Mouse (Mus musculus): ENCODE measurements at regions not wholly inside any gene's neighbourhood (a gene's known extent, or its start where the extent isn't known, plus 50 kb on each side); places are given as distances from the start of the nearest gene placed in this dataset.
A peak's percentile ranks its signal among the peaks of the same experiment; 100 is the strongest.

- no peaks in the 10 kb centered on the region for H3K9me3 ChIP-seq
- H3K36me3 ChIP-seq (replicated peaks) = no peaks in the 10 kb centered on the region
- peaks cover 17% of the 10 kb centered on the region for H3K27me3 ChIP-seq (replicated peaks; ENCODE audit: low read depth, poor library complexity, severe bottlenecking)
- peak overlapping the region; percentile 61 for H3K27ac ChIP-seq (replicated peaks)
- H3K4me3 ChIP-seq = no peak overlapping the region
- DNase-seq (ENCODE audit: low spot score) = no peak
- 28% methylated on average over 7 of the region's 7 CpGs for WGBS
- peaks cover 48% of the 10 kb centered on the region for H3K4me1 ChIP-seq
Measured at GRCm38 (mm10) chr9:61597287-61597686, 225.1 kb downstream of the Tle3 start.

GRCm38 (mm10) chr9:61596410-61597108 lies 224.4 kb downstream of the Tle3 start:
- 43% methylated on average over 17 of the region's 17 CpGs for WGBS
- Histone ChIP-seq H3K4me1 (peaks cover 41% of the 10 kb centered on the region), H3K36me3 (replicated peaks) (no peaks in the 10 kb centered on the region), H3K27ac (replicated peaks) (peak overlapping the region; percentile 61), H3K9me3 (no peaks in the 10 kb centered on the region), H3K27me3 (replicated peaks; ENCODE audit: low read depth, poor library complexity, severe bottlenecking) (peaks cover 17% of the 10 kb centered on the region), H3K4me3 (no peak overlapping the region)
- no peak for DNase-seq (ENCODE audit: low spot score)

- no peak for DNase-seq (ENCODE audit: low spot score)
- H3K4me1 ChIP-seq = peaks cover 38% of the 10 kb centered on the region
- H3K9me3 ChIP-seq = no peaks in the 10 kb centered on the region
- H3K36me3 ChIP-seq (replicated peaks) = no peaks in the 10 kb centered on the region
- H3K4me3 ChIP-seq = no peak overlapping the region
- 74% methylated on average over 9 of the region's 9 CpGs for WGBS
- no peak overlapping the region; the same call in 1 of the 2 replicates for H3K27ac ChIP-seq (replicated peaks)
- H3K27me3 ChIP-seq (replicated peaks; ENCODE audit: low read depth, poor library complexity, severe bottlenecking) = peaks cover 17% of the 10 kb centered on the region
Measured at GRCm38 (mm10) chr9:61595170-61595967, 223.2 kb downstream of the Tle3 start.

- H3K9me3 ChIP-seq = no peaks in the 10 kb centered on the region
- H3K4me1 ChIP-seq = peaks cover 35% of the 10 kb centered on the region
- WGBS = 82% methylated on average over 6 of the region's 6 CpGs
- no peak overlapping the region for H3K4me3 ChIP-seq
- H3K36me3 ChIP-seq (replicated peaks) = no peaks in the 10 kb centered on the region
- H3K27me3 ChIP-seq (replicated peaks; ENCODE audit: low read depth, poor library complexity, severe bottlenecking) = peaks cover 17% of the 10 kb centered on the region
- no peak overlapping the region for H3K27ac ChIP-seq (replicated peaks)
- DNase-seq (ENCODE audit: low spot score) = no peak
Measured at GRCm38 (mm10) chr9:61593991-61594390, 221.8 kb downstream of the Tle3 start.

GRCm38 (mm10) chr9:61589727-61590299 lies 217.6 kb downstream of the Tle3 start:
- peaks cover 6% of the 10 kb centered on the region for H3K27me3 ChIP-seq (replicated peaks; ENCODE audit: low read depth, poor library complexity, severe bottlenecking)
- H3K9me3 ChIP-seq = no peaks in the 10 kb centered on the region
- H3K4me3 ChIP-seq = no peak overlapping the region
- DNase-seq (ENCODE audit: low spot score) = no peak
- peaks cover 6% of the 10 kb centered on the region for H3K4me1 ChIP-seq
- WGBS = 87% methylated on average over 10 of the region's 10 CpGs
- H3K27ac ChIP-seq (replicated peaks) = no peak overlapping the region
- H3K36me3 ChIP-seq (replicated peaks) = no peaks in the 10 kb centered on the region

GRCm38 (mm10) chr9:61583281-61584072 lies 211.3 kb downstream of the Tle3 start:
- DNase-seq (ENCODE audit: low spot score) = no peak

GRCm38 (mm10) chr9:61581046-61581445 lies 208.9 kb downstream of the Tle3 start:
- H3K4me1 ChIP-seq = peaks cover 30% of the 10 kb centered on the region
- no peak overlapping the region for H3K27ac ChIP-seq (replicated peaks)
- WGBS = 84% methylated on average over 6 of the region's 6 CpGs
- H3K4me3 ChIP-seq = no peak overlapping the region
- H3K36me3 ChIP-seq (replicated peaks) = no peaks in the 10 kb centered on the region
- H3K27me3 ChIP-seq (replicated peaks; ENCODE audit: low read depth, poor library complexity, severe bottlenecking) = no peaks in the 10 kb centered on the region; the same call in 1 of the 2 replicates
- DNase-seq (ENCODE audit: low spot score) = no peak
- H3K9me3 ChIP-seq = no peaks in the 10 kb centered on the region

More at GRCm38 (mm10) chr9:61583281-61584072, 211.3 kb downstream of the Tle3 start:
- Histone ChIP-seq H3K9me3 (no peaks in the 10 kb centered on the region), H3K4me1 (peaks cover 18% of the 10 kb centered on the region), H3K4me3 (no peak overlapping the region), H3K27me3 (replicated peaks; ENCODE audit: low read depth, poor library complexity, severe bottlenecking) (no peaks in the 10 kb centered on the region; the same call in 1 of the 2 replicates), H3K36me3 (replicated peaks) (no peaks in the 10 kb centered on the region), H3K27ac (replicated peaks) (0 out of 2 replicates have a peak overlapping the region, but pooled peaks have one; percentile 3)
- 87% methylated on average over 21 of the region's 21 CpGs for WGBS

GRCm38 (mm10) chr9:61578255-61578654 lies 206.1 kb downstream of the Tle3 start:
- WGBS = 70% methylated on average over 5 of the region's 5 CpGs
- H3K4me1 ChIP-seq = peaks cover 38% of the 10 kb centered on the region
- no peaks in the 10 kb centered on the region for H3K36me3 ChIP-seq (replicated peaks)
- peaks cover 8% of the 10 kb centered on the region for H3K27me3 ChIP-seq (replicated peaks; ENCODE audit: low read depth, poor library complexity, severe bottlenecking)
- no peak overlapping the region for H3K27ac ChIP-seq (replicated peaks)
- H3K4me3 ChIP-seq = no peak overlapping the region
- H3K9me3 ChIP-seq = no peaks in the 10 kb centered on the region
- DNase-seq (ENCODE audit: low spot score) = no peak

GRCm38 (mm10) chr9:61573634-61574359 lies 201.6 kb downstream of the Tle3 start:
- Histone ChIP-seq H3K36me3 (replicated peaks) (no peaks in the 10 kb centered on the region), H3K9me3 (peaks cover 8% of the 10 kb centered on the region; the same call in 1 of the 2 replicates), H3K4me3 (no peak overlapping the region), H3K27me3 (replicated peaks; ENCODE audit: low read depth, poor library complexity, severe bottlenecking) (peaks cover 18% of the 10 kb centered on the region; the same call in 1 of the 2 replicates), H3K4me1 (peaks cover 36% of the 10 kb centered on the region), H3K27ac (replicated peaks) (peak overlapping the region; percentile 59; the same call in 1 of the 2 replicates)
- DNase-seq (ENCODE audit: low spot score) = no peak
- WGBS = 39% methylated on average over 21 of the region's 21 CpGs

- peak; percentile 37 for DNase-seq (ENCODE audit: low spot score)
Measured at GRCm38 (mm10) chr9:61563017-61563416, 190.9 kb downstream of the Tle3 start.

GRCm38 (mm10) chr9:61561551-61561950 lies 189.4 kb downstream of the Tle3 start:
- no peaks in the 10 kb centered on the region for H3K9me3 ChIP-seq
- DNase-seq (ENCODE audit: low spot score) = no peak
- WGBS = 53% methylated on average over 8 of the region's 8 CpGs
- H3K27me3 ChIP-seq (replicated peaks; ENCODE audit: low read depth, poor library complexity, severe bottlenecking) = peaks cover 9% of the 10 kb centered on the region; the same call in 1 of the 2 replicates
- H3K27ac ChIP-seq (replicated peaks) = no peak overlapping the region
- no peak overlapping the region for H3K4me3 ChIP-seq
- no peaks in the 10 kb centered on the region for H3K36me3 ChIP-seq (replicated peaks)
- peaks cover 27% of the 10 kb centered on the region for H3K4me1 ChIP-seq

More at GRCm38 (mm10) chr9:61563017-61563416, 190.9 kb downstream of the Tle3 start:
- Histone ChIP-seq H3K9me3 (no peaks in the 10 kb centered on the region), H3K36me3 (replicated peaks) (no peaks in the 10 kb centered on the region), H3K27ac (replicated peaks) (peak overlapping the region; percentile 70), H3K4me1 (peaks cover 27% of the 10 kb centered on the region), H3K4me3 (no peak overlapping the region), H3K27me3 (replicated peaks; ENCODE audit: low read depth, poor library complexity, severe bottlenecking) (peaks cover 9% of the 10 kb centered on the region; the same call in 1 of the 2 replicates)
- 48% methylated on average over 8 of the region's 8 CpGs for WGBS
